Mouse (Mus musculus): ENCODE data around the gene Rps16.

DNA sequence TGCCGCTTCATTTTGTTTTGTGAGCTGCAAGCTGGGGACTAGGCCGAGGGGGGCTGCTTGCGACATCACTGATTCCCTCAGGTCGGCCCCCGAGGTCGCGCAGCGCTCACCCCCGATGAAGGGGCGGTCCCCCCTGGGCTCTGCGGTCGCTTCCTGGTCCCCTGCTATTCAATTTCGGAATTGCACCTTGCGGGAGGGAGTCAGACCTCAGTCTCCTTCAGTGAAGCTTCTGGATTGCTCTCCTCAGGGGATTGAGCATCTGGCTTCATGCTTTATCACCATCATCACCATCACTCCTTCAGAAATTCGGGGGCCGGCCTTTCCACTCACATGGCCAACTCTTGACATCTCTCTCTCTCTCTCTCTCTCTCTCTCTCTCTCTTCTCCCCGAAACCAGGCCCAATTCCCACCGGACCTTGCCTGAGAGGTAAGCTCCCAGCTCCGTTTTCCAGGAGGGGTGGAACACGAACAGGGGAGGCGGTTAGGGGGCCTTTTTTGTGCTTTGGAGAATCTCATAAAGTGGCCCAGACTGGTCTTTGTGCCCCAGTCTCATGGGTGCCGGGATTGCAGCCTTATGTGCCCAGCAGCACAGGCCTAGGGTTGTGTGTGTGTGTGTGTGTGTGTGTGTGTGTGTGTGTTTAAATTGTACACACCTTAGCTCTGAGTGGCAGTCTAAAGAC is 43.0 kb downstream of the Rps16 start:
- TF ChIP-seq CTCF (IDR thresholded peaks at IDR 0.05; ENCODE audit: low read depth) (no peak), EP300 (IDR thresholded peaks at IDR 0.05; ENCODE audit: low read depth) (no peak)

Data from liver, postnatal 0 days (tissue).